Mouse (Mus musculus): ENCODE data around the gene Bcor.

Gene Bcor

DNA sequence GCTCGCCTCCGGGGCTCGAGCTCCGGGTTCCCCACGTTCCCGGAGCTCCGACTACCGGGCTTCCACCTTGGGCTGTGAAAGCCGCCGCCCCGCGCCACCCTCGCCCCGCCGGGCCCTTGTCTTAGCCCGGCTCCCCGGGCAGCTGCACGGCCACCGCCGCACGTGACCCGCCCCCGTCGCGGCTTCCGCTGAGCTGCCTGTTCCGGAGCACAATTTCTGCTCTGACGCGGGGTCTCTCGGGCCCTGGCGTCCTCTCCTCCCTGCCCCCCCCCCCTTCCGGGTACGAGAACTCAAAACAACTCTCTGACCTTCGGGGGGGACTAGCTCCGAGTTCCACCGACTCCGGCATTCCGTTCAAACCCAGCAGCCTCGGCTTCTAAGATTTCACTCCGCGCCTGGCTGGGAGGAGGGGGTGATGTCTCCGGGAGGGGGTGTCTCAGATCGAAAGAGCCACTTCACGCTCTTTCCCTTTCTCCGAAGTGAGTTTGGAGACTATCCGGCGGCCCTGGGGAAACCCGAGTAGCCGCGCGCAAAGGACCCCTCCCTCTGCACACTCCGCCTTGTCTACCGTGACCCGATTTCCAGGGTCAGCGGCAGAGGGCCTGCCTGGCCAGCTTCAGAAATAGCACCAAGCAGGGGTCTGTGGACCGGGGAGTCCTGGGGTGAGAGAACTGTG, at the start of gene Bcor:
TSS of gene Bcor (minus strand) at position 375 of the 676 bp plus-strand sequence.
- no peak for DNase-seq (ENCODE audit: low read depth, low spot score)

DNA sequence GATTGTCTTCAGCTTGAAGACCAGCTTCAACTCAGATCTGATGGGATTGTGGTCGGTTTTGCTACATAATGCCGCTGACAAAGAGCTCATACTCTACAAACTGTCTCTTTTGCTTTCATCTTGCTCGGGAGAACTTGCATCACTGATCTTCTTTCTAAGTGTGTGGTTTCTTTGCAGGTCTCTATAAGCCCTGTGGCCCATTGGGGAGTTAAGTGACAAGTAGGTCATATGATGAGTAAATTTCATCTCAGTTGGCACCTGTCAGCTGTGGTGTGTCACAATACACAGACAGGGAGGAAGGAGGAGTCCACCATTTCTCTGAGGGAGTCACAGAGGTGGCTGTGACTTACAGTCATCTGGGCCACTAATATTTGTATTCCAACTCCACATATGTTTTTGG, 42.8 kb upstream of the Bcor start:
- DNase-seq (ENCODE audit: low read depth, low spot score): no peak

DNA sequence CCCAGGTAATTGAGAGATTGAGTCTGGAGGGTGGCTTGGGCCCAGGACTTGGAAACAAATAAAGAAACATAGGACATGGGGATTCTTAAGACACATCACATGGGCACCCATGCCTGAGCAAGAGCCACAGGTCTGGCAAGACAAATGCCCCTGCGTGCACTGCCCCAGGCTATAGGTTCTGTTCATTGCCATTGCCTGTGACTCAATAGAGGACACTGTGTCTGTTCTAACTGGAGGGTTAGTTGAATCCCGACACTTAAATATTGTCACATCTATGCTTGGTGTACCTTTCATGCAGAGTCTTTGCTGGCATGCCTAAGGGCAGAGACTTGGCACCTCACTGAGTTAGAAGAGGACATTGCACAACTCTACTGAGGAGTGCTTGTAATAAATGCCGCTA, 41.0 kb upstream of the Bcor start:
- DNase-seq (ENCODE audit: low read depth, low spot score): no peak

DNA sequence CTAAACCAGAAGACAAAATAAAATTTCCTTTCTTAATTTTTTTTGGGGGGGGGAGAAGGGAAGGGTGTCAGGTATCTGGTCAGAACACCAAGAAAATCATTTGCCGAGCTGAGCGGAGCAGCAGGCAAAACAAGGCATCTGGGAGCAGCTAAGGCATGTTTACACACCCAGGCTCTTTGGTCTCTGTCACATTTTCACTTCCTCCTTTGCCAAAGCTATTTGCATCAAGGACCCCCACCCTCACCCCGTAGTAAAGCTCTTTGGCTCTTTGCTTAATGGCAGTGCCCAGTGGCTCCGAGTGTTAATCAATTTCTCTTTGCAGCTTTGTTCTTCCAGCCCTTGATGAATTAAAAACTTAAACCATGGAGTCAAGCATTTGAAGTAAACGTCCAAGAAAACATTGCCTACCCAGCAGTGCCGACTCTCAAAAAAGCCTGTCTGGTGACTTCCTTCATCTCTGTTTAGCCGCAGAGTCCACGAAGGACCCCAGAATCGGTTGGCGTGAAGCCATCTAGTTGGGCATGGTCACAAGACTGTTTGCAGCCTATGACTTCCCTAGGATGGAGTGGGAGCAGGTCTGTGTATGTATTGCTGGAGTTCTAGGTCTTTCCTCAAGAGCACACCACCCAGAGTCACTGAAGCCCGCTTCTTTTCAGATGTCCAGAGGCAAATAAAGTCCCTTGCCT, 35.2 kb upstream of the Bcor start:
- no peak for DNase-seq (ENCODE audit: low read depth, low spot score)

DNA sequence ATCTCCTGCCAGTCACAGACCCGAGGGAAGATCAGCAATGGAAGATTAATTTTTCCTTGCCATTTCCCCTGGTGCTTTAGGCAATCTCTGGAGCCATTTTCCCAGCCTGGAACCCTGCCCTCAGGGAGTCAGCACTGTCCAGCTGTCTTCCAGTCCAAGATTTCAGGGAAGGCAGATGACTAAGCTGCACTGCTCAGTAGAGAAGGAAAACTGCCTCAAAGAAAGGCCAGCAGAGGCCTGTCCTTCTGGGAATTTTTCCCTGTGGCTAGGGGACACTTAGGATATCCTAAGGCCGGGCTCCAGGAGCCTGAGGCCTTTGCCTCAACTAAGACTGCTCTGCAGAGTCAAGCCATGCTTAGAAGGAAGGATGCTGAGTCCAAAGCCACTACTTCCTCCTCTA, 32.2 kb upstream of the Bcor start:
- no peak for DNase-seq (ENCODE audit: low read depth, low spot score)

DNA sequence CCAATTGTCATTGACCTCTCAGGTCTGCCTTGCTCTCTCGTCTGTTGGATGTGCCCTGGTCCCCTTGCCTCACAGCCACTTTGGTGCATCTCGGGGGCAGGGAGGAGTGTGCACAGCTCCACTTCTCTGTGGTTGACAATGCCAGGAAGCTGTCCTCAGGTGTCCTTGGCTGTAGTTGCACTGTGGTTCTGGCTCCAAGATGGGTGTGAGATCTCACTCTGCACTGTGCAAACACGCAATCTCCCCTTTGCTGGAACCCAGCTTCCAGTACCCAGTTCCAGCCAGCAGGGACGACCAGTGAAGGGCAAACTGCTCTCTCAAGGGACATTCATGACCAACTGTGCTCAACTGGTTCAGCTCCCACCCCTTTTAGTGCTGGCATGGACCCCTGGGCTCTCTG, 29.4 kb upstream of the Bcor start:
- no peak for DNase-seq (ENCODE audit: low read depth, low spot score)

DNA sequence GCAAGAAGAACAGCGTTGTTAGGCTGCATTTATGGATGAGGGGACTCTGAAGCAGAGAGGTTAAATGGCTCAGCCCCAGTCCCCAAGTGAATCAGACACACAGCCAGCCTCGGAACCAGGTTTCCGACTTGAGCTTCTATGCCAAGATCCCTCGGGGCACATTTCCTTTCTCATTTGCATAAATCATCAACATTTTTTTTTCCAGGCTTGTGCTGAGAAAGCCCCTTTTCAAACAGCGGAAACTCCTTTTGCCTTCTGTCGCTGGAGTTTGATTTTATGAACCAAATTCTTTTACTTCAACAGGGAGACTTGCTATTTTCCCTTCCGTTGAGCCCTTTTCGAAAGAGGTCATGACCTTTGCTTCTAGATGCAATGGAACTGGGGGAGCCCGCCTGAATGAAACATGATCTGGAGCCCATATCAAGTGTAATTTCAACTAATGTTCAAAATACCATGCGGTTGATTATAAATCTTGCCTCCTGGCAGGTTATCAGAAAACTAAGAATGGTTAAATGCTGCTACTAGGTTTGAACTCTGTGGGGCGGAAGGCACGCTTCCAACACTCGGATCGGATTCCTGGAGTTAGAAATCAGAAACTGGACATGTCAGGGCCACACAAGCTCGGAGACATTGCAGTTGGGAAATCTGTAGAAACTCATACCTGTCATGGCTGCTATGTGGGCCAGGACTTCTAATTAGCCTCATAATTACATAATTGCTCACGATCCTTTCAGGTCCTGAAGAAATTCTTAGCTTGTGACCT, 15.2 kb upstream of the Bcor start:
- DNase-seq (ENCODE audit: low read depth, low spot score): no peak

DNA sequence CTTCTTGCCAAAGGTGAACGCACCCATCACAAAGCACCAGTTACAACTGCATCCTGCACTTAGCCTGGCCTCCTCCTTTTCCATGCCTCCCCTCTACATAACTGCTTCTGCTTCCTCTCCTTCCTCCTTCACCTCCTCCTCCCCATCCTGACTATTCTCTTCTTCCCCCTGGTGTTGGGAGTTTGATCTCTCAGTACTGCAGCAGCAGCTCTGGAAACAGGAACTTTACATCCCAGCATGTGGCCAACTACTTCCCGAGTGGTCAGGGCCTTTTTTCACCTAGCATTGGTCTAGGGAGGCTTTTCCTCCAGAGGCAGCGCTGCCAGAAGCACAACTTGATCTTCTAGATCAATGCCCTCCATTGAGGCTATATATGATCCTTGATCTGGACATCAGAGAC, 10.0 kb upstream of the Bcor start:
- DNase-seq (ENCODE audit: low read depth, low spot score): no peak

DNA sequence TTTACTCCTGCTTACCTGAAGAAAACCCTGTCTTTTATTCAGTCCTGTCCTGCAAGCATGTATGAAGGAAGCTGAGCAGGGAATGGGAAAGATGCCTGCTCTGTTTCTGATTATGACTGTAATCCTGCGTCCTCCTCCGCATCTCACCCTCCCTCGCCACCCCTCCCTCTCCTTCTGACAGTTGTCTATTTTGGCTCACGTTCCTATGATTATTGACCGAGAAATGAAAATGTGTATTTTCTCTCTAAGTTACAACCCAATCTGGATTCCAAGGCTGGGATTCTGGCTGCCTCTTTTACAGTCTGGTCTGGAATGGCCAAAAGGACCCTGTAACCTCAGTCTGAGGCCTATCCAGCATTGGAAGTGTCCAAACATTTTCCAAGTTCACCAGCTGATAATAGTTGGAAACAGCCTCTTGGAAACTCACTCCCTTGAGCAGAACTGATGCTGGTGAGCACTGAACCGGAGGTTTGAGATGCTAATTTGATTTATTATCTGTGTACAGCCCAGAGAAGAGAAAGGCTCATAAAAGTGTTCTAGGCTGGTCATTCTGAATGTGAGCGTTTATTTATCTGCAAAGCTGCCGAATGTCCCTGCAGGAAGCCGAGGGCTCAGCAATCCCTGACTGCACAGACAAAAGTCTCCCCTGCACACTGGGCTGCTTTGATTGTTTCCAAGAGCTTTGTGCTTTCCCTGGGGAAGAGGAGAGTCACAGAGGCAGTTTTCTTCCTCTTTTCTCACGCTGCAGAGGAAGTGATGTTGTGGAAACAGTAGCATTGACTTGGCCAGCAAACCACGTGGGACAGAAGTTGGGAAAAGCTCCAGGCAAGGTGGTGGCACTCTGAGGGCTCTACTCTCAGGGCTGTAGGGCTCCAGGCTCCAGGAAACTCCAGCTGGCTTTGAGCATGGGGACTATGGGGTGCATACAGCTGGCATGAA, 4.7 kb upstream of the Bcor start:
- DNase-seq (ENCODE audit: low read depth, low spot score): no peak

DNA sequence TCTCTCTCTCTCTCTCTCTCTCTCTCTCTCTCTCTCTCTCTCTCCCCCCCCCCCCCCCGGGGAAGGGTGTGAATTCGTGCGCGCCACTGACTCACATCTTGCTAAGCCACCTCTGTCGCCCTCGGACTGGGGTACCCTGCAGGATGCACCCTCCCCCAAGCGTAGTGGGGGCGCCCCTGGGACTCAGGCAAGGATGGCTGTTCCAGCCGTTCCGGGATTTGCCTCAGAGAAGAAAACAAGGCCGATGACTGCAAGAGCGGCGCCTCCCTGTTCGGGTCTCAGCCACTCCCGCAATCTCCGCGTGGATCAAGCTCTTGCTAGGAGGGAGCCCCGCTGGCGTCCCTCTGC, 647 bp downstream of the Bcor start:
- no peak for DNase-seq (ENCODE audit: low read depth, low spot score)

DNA sequence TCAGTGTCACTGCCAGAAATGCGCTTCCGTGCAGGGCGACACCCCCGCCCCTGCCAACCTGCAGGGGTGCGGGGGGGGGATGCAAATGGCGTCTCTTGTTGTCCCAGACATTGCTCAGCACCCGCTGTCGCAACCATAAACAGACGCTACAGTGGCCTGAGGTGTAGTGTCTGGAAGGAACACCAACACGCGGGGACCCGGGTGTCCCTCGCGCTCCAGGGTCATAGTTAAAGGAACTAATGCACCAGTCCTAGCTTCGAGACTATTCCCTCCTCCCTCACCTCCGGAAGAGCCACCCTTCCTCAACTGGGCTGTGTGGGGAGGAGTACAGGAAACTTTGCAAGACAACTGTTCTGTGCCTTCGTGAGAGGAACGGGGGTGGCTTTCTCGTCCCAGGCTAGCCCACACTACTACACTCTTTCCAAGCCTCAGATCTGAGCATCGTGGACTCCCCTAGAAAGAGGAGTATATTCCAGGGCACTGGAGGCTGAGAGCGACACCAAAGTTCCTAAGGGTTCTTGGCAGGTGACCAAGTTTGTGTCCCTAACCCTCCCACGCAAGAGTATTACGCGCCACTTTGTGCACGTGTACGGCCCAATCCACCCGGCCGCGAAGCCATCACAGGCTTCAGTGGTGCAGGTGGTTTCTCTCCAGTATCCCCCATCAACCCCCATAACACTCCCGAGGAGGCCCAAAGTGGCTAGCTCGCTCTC, 1.2 kb downstream of the Bcor start:
- DNase-seq (ENCODE audit: low read depth, low spot score): no peak

DNA sequence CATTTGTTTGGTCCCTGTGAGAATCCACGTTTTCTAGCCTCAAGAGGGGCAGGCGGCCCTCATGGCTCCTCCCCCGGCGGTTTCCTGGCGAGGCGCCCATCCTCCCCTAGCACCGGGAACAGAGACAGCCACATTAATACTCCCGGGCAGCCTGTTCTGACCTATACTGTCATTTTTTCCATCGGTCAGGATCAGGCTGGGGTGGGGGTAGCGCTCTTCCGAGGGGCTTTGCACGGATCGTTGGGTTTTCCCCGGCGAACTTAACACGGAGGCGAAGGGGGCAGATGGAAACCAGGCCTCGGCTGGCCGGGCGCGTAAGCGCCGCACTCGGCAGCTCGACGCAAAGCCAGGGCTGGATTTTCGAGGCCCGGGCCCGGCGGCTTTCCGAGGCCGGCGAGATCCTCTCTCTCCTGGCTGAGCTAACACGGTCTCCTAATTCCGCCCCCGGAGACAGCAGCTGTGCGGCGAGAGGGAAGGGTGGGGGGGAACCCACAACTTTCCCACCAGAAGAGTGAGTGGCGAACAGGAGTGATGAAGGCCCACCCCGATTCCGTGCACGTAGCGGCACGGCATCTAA, 1.8 kb downstream of the Bcor start:
- DNase-seq (ENCODE audit: low read depth, low spot score): peak; percentile 29

DNA sequence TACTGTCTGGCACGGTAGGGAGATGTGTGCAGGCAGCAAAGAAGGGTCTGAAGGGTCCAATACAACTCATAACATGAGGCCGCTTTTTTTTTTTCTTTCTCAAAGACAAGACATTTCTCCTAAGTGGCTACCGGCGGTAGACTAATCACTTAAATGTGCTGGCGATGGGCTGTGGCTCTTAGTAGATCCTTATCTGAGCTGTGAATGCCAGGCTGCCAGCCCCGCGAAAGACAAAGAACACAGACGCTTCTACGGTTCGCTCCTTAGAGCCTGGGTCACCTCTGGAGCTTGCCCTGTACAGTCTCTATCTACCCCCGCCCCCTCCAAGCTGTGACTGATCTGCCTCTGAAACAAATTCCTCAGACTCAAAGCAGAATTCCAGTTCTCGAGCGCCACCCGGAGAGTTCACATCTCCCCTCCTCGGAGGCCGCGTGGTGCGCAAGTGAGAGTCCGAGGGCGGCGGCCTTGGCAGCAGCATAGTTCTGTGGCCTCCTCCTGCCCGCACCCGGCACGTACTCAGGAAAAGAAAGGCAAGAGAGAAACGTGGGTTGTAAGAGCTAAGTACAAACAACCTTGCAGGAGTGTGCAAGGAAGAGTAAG, 2.7 kb downstream of the Bcor start:
- peak; percentile 64 for DNase-seq (ENCODE audit: low read depth, low spot score)

DNA sequence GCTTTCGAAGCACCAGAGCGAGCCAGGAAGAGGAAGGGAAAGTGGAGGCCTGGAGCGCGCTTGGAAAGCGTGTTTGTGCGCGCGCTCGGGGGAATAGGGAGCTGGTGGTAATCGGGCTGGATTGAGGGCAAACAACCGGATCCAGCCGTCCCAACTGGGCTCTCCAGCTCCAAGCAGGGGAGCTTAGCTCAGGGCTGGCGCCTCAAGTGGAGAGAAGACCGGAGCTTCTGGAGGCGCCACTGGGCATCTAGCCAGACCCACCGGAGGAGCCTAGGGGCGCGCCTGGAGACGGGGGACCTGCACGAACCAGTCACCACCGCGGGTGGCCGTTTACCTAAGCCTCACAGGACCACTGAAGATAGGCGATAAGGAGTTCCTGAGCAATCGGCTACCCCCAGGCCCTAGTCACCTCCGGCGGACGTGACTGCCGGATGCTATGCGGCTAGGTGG, 4.3 kb downstream of the Bcor start:
- peak; percentile 33 for DNase-seq (ENCODE audit: low read depth, low spot score)

DNA sequence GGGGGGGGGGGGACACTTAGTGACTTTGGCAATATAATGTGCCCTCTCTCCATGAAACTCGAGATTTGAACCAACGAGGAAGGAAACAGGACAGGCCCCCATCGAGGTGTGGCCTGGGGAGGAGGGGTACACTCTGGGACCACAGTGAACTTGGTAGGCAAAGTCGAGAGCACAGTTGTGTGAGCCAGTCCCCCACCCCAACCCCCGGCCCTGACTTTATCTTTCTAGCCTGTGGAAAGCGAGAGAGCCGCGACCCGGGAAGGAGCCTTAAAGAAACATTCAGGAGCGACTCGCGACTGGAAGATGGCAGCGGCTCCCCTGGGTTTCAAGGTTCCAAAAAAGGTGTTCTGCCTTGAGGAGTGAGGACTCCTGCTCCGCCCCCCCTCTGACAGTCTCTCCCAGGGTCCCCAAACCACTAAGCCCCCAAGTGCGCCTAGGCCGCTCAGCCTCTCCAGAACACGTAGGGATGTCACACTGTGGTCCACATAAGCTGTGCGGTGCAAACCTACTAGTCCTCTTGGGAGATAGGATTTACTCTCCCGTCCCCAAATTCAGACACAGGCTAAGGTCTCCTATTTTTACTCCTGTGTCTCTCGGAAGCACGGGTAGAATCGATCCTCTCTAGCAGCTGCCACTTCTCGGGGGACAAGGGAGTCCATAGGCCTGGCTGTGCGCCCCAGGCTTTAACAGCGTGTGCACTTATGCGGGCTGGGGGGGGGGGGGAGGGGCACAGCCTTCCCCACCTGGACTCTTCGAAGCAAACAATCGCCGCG, 4.9 kb downstream of the Bcor start:
- no peak for DNase-seq (ENCODE audit: low read depth, low spot score)

DNA sequence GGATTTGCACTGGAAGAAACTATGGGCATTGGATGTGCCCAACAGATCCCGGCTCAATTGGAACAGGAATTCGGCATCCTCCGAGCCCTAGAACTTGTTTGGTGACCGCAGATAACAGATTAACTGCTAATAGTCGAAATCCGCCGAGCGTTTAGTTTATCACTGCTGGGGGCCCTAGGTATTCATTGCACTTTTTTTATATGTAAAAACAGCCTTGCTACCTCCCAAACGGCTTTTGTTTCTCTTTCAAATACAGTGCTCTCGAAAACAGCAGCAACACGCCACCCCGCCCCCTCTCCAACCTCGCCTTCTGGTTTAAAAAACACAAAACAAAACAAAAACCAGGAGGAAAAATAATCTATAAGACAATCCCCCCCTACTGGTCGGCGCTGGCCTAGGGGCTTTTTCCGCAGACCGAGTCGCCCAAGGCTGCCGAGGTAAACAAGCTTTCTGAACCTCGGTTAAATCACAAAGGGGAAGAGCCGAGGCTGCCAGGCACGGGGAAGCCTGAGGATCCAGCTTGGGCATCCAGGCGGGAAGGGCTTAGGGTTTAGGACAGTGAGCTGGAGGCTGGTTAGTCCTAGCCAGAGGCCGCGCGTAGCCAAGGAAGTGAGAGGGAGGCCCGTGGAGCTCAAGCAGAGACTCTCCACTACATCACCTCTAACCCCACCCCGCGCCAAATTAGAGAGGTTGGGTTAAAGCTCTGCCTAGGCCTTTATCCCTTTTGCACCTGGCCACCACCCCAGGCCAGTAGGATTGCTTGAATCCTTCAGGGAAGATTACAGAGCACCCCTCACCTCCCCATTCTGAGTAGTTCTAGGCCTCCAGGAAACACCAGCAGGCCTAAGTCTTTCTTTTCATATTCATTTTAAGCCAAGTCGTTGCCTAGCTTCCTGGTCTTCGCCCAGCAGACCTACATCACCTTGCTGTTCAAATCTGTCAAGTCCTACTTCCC, 6.7 kb downstream of the Bcor start:
- peak; percentile 83 for DNase-seq (ENCODE audit: low read depth, low spot score)

DNA sequence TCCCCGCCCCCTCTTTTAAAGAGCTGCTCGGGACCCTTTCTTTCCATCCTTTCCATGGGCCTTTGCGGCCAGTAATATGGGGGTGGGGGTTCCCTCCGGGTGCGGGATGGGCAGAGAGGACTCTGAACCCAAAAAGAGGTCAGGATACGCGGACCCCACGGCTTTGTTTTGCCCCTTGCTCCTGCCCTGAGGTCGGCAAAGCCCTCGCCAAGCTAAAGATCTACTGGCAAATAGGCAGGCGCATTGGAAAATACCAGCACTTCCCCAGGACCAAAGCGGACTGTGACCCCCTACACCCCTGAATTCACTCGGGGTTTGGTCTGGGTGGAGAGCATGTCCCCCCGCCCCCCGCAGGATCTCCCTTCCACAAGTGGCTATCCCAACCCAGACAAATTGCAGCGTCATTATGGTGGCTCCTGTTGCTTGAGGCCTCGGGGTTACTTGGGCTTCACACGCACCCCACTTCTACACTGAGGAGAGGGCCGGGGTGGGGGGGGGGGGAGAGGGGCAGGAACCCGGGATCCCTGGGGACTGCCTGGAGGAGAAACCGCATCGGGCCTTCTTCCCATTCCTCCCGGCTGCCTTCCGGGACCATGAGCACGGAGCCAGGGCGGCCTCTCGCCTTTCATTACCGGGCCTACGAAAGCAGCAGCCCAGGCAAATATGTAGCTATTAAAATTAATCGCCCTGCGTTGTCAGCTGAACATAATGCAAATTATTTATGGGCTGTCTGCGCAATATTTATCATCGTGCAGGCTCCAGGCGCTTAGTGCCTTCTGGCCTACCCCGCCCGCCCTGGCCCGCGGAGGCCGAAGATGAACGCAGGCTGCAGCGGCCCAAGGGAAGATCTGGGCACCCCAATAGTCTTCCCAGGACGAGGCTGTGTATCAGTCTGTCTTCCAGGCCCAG, 7.9 kb downstream of the Bcor start:
- DNase-seq (ENCODE audit: low read depth, low spot score): no peak

Measured in ES-CJ7 (cell line).